Mouse (Mus musculus): ENCODE measurements around the gene Gnao1.

The Gnao1 gene

GRCm38 (mm10) chr8:93958402-93958801 is 148.6 kb downstream of the Gnao1 start:
- no peak for DNase-seq

- no peak for DNase-seq
Measured at GRCm38 (mm10) chr8:93960909-93961308, 151.1 kb downstream of the Gnao1 start.

GRCm38 (mm10) chr8:93968293-93968692 is 158.5 kb downstream of the Gnao1 start:
- no peak for DNase-seq

DNA sequence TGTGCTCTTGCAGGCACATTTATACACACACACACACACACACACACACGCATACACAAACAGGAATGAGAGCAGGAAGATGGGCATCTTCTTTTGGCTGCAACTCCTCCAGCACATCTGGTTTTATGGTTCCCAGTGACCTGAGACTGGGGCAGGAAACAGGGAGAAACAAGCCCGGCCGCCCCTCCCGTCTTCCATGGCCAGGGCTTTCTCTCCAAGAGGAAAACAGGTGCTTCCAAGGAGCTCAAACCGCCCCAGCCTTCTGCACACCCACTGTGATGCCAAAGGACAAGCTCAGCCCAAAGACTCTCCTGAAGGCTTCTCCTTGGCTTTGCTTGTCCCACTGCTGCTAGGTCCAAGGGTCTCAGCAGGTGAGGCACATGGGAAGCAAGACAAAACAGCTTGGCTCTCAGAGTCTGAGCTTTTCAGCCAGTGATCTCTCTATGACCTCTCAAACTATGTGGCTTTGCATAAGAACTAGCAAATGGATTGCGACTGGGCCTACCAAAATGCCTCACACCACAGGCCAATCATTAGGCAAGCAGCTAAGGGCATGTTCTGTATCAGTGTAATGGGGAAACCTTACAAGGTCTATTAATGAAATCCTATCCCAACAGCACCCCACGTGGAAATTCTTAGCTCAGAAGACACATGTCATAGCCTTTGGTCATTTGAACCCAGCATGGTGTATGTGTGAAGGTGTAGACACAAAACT is 160.0 kb downstream of the Gnao1 start:
- peak; percentile 14 for DNase-seq

DNA sequence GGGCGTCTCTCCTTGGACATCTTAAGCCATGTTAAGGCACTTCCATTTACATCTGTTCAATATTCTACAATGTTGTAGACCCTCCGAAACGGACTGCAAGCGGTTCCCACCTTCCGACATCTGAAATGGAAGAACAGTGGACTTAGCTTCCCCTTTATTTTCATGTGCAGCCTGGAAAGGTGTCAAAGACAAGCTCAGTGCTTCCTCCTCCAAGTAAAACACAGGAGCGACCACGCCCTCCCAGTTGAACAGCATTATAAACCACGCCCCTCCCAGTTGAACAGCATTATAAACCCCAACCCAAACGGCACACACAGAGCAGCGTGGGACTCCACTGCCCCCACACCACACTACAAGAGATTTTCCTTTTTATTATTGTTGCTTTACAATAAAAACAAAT is 161.7 kb downstream of the Gnao1 start:
- DNase-seq: peak; percentile 12

- DNase-seq: no peak
Measured at GRCm38 (mm10) chr8:93972211-93972610, 162.4 kb downstream of the Gnao1 start.

- DNase-seq: peak; percentile 28
Measured at GRCm38 (mm10) chr8:93972971-93973734, 163.4 kb downstream of the Gnao1 start.

DNA sequence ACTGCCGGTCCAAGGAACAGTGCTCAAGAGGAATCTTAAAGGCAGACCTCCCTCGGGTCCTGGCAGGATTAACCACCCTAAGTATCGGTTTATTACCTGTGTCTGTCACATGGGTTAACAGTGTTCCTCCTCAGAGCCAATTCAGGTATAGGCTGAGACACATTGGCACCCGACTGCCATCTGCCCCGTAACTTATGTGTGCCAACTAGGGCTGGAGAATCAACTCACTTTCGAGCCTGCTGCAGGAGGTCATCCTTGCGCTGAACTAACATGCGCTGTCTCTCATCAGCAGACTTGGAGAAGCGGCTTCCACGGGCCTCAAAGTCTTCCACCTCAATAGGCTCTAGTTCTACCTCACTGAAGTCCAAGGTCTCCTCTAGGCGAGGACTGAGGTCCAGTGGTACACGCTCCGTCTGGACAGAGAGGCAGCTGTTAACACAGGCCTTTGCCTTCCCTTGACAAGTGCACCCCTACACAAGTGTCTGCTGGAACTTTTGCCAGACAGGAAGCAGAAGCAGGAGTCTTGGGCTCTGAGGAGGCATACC is 164.1 kb downstream of the Gnao1 start:
- DNase-seq: peak; percentile 41

GRCm38 (mm10) chr8:93974602-93975186 is 164.9 kb downstream of the Gnao1 start:
- peak; percentile 10 for DNase-seq

DNA sequence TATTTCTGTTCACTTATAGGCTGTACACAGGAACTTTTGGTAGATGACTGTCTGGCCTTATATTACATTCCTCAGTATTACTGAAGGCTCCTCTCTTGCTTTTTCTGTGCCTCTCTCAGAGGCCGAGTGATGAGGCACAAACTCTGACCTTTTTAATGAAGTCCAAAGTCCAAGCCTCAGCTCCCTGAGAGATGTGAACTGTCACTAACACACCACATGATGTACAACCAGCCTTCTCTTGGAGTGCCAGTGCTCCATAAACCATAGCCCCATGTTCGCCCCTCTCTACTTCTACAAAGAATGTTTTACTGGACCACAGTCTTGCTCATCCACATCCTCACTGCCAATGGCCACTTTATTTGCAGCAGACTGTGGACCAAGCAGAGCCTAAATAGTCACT is 165.6 kb downstream of the Gnao1 start:
- no peak for DNase-seq

DNA sequence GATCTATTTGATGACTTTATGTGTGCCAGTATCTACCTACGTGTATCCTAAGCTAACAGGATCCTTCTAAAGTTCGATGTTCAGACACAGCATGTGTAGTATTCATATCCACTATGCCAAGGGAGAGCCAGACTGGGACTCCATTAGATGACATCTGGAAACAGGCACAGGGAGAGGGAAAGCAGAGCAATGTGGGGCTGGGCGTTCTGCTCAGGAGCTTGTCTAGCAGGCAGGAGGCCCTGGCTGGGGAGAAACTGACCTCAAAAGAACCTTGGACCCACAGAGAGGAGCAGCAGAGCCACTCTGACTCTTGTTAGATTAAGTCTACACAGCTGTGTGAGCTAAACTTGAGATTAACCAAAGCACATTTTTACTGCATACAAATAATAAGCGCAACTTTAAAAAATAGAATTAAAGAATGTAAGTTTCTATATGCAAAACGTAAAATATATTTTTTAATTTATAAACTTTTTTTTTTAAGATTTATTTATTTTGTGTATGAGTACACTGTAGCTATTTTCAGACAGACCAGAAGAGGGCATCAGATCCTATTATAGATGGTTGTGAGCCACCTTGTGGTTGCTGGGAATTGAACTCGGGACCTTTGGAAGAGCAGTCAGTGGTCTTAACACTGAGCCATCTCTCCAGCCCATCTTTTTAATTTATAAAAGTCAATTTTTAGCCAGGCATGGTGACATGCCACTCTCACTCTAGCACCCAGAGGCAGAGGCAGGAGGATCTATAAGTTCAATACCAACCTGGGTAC is 166.9 kb downstream of the Gnao1 start:
- no peak for DNase-seq

- DNase-seq: no peak
Measured at GRCm38 (mm10) chr8:93980141-93980540, 170.4 kb downstream of the Gnao1 start.

DNA sequence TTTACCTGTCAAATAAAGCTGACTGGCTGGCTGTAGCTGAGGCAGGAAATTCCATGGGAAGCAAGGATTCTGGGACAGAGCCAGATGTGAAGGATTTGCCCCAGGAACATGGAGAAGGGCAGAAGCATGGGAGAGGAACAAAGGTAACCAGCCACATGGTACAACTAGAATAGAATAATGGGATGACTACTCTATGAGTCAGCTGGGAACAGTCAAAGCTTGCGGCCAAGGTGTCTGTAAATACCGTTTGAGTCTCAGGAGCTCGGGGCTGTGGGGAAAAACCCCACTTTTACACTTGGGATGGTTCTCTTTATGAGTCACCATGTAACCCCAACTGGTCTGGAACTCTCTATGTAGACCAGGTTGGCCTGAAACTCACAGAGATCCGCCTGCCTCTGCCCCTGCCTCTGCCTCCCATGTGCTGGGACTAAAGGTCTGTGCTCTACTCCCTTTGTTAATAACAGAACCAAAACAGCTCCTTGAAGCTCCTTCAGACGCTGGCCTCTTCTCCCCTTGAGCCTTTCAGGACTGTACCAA is 172.0 kb downstream of the Gnao1 start:
- no peak for DNase-seq

DNA sequence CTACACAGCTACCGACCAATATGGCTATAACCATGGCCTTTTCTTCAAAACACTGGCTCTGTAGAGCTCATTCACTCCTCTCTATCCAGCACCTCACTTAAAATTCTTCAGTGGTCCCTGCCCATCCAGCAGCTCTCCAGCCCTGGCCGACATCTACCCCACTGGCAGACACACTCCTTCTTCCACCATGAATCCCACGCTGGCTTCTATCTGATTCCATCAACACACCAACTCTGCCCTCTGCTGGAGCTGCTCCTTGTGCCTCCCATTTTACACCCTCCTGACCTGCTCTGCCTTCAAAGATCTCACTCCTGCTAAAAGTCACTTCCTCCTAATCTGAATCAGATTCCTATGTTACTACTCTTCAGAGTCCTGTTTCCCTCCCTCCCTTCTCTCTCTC is 174.1 kb downstream of the Gnao1 start:
- DNase-seq: peak; percentile 45

- no peak for DNase-seq
Measured at GRCm38 (mm10) chr8:93984731-93985130, 175.0 kb downstream of the Gnao1 start.

- no peak for DNase-seq
Measured at GRCm38 (mm10) chr8:93989739-93990138, 180.0 kb downstream of the Gnao1 start.

DNA sequence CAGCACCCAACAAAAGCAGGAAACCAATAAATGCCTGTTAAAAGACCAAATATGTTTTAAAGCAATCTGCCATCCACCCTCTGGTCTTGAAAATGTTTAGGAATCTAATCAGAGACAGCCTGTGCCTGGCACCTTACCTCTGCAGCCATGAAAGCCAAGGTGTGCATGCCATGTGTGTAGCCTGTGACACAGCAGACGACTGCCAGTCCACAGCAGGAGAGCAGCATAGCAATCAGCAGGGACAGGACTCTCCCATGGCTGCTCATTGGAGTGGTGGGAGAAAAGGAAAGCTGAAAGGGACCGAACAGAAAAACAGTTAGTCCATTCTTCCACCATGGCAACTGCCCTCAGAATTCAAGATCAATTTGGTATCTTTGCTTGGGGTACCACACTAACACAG is 189.2 kb downstream of the Gnao1 start:
- no peak for DNase-seq

DNA sequence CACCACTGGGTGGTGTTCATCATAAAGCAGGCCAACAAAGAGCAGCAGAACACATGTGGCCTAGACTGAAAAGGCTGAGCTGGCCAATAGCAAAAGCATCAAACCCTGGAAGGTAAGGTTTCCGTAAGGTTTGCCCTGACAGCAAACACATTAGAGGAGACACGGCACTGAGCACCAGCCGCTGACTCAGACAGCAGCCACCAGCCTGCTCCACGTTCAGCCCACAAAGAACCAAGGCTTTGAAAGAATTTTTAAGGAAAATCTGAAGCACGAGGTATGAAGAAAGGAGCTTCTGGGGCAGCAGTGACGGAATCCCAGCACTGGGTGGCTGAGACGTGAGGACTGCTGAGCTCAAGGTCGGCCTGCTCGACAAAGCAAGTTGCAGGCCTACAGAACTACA is 194.4 kb downstream of the Gnao1 start:
- no peak for DNase-seq

DNA sequence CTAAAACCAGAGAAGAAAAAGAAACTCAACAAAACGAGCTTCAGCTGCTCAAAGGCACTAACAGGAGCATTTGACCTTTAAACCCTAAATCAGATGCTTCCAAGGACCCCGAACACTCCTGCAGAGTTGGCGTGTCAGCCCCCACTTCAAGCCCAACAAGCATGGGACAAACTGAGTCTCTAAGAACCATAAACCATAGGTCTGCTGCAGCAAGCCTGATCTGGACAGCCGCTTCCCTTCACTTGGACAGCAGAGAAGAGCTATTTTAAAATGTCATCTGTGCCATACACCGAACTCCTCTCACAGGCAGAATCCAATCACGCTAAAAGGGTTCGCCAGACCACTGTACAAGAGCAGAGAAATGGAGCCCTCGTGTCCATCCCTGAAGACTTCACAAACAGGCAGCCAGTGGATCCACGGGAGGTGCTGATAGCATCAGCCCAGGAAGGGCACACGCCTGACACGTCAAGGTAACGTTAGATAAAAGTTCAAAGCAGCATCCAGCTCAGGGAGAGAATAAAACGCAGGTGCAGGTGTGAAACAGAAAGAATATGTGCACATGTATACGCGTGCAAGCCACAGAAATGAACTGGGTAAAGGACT is 199.6 kb downstream of the Gnao1 start:
- DNase-seq: no peak

GRCm38 (mm10) chr8:94010101-94010705 is 200.4 kb downstream of the Gnao1 start:
- DNase-seq: peak; percentile 26

DNA sequence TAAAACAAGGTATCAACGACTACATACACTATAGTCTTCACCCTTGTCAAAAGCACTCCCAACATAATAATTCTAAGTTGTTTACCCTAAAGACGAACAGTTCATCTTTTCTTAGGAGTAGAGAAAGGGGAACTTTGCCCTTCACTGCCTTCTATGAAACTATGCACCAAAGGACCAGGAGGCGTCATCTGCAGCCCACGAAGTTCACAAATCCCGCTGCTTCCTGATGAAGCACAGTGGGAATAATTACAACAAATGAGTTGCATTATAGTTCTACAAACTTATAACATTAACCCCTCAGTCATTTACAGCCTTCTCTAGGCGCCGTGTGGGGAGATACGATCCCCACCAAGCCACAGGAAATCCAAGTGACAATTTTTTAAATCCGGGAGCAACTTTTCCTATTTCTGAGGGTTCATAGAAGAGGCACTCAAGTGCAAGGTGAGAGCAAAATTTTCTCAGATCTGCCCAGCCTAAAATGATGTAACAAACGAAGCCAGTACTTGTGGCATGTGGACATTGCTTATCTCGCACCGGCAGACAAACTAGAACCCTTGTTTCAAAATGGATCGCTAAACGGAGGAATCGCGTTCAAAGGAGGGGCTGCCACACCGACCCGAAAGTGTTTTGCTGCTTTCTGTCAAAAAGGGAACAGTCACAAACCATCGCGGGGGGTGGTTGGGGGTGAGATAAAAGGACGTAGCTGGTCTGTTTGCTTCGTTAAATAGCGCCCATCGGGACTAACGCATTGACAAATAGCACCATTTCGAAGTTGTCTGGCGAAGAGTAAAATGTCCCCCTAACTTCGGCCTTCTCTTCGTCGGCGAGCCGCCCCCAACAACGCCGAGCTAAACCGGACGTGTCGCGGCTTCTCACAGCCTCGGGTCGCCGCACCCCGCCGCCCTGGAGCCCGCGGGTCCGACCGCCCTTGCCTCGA is 201.6 kb downstream of the Gnao1 start:
- peak; percentile 42 for DNase-seq

All from cerebellum, adult 9-10 months (tissue).